12 mouse cellular contexts compared by ENCODE assay signal in genomic region chr9:67813171-67813570, GRCm38 (mm10). TPM values are rescaled to one million over a fixed set of nuclear protein-coding genes. Genes with fewer than 3 reads are reported as not detected.
DNase-seq lines count a peak whose midpoint lies in the region; ATAC-seq and TF ChIP-seq lines count a peak whose summit lies in the region.
"Had no signal": no experiment of that assay in that cellular context is flagged by ENCODE, and none has a peak within 500 bp of the region (broad histone marks: within the 10 kb centered on the region; RNA-seq: fewer than 3 reads in every experiment).

No protein-coding gene starts in this region.

- intact Hi-C loops in gastrocnemius, postnatal 14 days (cut with DNase I; ENCODE audit: low total_unique reads) = no loop called here

- TF ChIP-seq POLR2A in limb, embryonic 14.5 days (IDR thresholded peaks at IDR 0.05; ENCODE audit: borderline replicate concordance, extremely low read depth, insufficient read depth, insufficient read length) = no peak

- H3K4me2 ChIP-seq in embryonic facial prominence, embryonic 12.5 days (replicated peaks) = no peak overlapping the region
- H3K4me2 ChIP-seq in limb, embryonic 14.5 days (replicated peaks; ENCODE audit: low read depth, low read length, severe bottlenecking) = 0 out of 2 replicates have a peak overlapping the region, but pooled peaks have one; percentile 35

- no peaks in the 10 kb centered on the region for H3K27me3 ChIP-seq in embryonic facial prominence, embryonic 12.5 days
- no peaks in the 10 kb centered on the region for H3K27me3 ChIP-seq in limb, embryonic 14.5 days (ENCODE audit: control insufficient read depth, insufficient read depth, low read length)

- no peaks in the 10 kb centered on the region for H3K36me3 ChIP-seq in embryonic facial prominence, embryonic 12.5 days
- H3K36me3 ChIP-seq in limb, embryonic 14.5 days (ENCODE audit: control insufficient read depth, insufficient read depth, low read length) = no peaks in the 10 kb centered on the region

- ATAC-seq in embryonic facial prominence, embryonic 12.5 days (ENCODE audit: insufficient number of reproducible peaks, insufficient read depth, low FRiP score, low TSS enrichment) = no peak
- no peak for ATAC-seq in limb, embryonic 14.5 days (ENCODE audit: low FRiP score, low read depth)
- no peak for ATAC-seq in megakaryocyte, adult 5-6 weeks (ENCODE audit: poor library complexity, severe bottlenecking)
- ATAC-seq: forebrain, embryonic 14.5 days had no signal

- H3K9me3 ChIP-seq in embryonic facial prominence, embryonic 12.5 days = no peaks in the 10 kb centered on the region
- H3K9me3 ChIP-seq in limb, embryonic 14.5 days (ENCODE audit: control insufficient read depth, low read length) = no peaks in the 10 kb centered on the region

- no peak overlapping the region for H3K4me3 ChIP-seq in embryonic facial prominence, embryonic 12.5 days
- no peak overlapping the region for H3K4me3 ChIP-seq in limb, embryonic 14.5 days (replicated peaks; ENCODE audit: low read length)

- H3K27ac ChIP-seq in embryonic facial prominence, embryonic 12.5 days = peak overlapping the region; percentile 85
- peak overlapping the region; percentile 71; the same call in 1 of the 2 replicates for H3K27ac ChIP-seq in limb, embryonic 14.5 days (replicated peaks; ENCODE audit: low read depth, low read length)

- DNase-seq in kidney, postnatal 10 days = peak; percentile 23
- DNase-seq in kidney, postnatal 36 days = no peak
- DNase-seq in gastrocnemius, postnatal 14 days = peak; percentile 26
- peak; percentile 48 for DNase-seq in limb, embryonic 14.5 days (ENCODE audit: low spot score)
- DNase-seq in right cerebral cortex, postnatal 25 days = no peak
- DNase-seq: cerebellum, adult 11 months had no signal

- no peak overlapping the region for H3K9ac ChIP-seq in embryonic facial prominence, embryonic 12.5 days
- no peak overlapping the region for H3K9ac ChIP-seq in limb, embryonic 14.5 days (ENCODE audit: low read depth, low read length, severe bottlenecking)

- WGBS in embryonic facial prominence, embryonic 12.5 days = 57% methylated on average over 4 of the region's 4 CpGs
- WGBS in limb, embryonic 14.5 days = 42% methylated on average over 4 of the region's 4 CpGs

- peaks cover 15% of the 10 kb centered on the region for H3K4me1 ChIP-seq in embryonic facial prominence, embryonic 12.5 days
- H3K4me1 ChIP-seq in limb, embryonic 14.5 days (ENCODE audit: control insufficient read depth, insufficient read depth, low read length) = peaks cover 14% of the 10 kb centered on the region

RNA-seq across cellular contexts. Expression of gene C2cd4a, which starts 19.0 kb away (rescaled TPM):
- polyA plus RNA-seq in embryonic facial prominence, embryonic 12.5 days (2016; fragmentation: Nextera tagmentation; extraction: Ambion mirVana) = 0.22 and 0.31 TPM in 2 replicates
- under 1 TPM; 0.22 to 0.43 TPM for total RNA-seq in gastrocnemius, postnatal 14 days (2021)
- polyA plus RNA-seq in limb, embryonic 14.5 days (2012; rRNA removed) = 1.3 and 2.9 TPM in 2 replicates
- 0.80 and 1.0 TPM in 2 replicates for polyA plus RNA-seq in limb, embryonic 14.5 days (2014; fragmentation: Nextera tagmentation; extraction: Ambion mirVana)
- total RNA-seq in megakaryocyte, adult 5-6 weeks (2015) = not detected in 2 replicates
- total RNA-seq in megakaryocyte, adult 5-6 weeks (2017) = not detected in 2 replicates
- total RNA-seq: neutrophil, adult 5-6 weeks had no signal

RNA-seq across cellular contexts. Expression of gene Vps13c, which starts 27.0 kb away (rescaled TPM):
- polyA plus RNA-seq in embryonic facial prominence, embryonic 12.5 days (2016; fragmentation: Nextera tagmentation; extraction: Ambion mirVana) = 4.0 and 4.8 TPM in 2 replicates
- total RNA-seq in gastrocnemius, postnatal 14 days (2021) = 10 to 100 TPM; 21.0 to 22.8 TPM
- 6.2 and 7.4 TPM in 2 replicates for polyA plus RNA-seq in limb, embryonic 14.5 days (2012; rRNA removed)
- 3.8 and 4.0 TPM in 2 replicates for polyA plus RNA-seq in limb, embryonic 14.5 days (2014; fragmentation: Nextera tagmentation; extraction: Ambion mirVana)
- total RNA-seq in megakaryocyte, adult 5-6 weeks (2015) = 48.4 and 52.5 TPM in 2 replicates
- total RNA-seq in megakaryocyte, adult 5-6 weeks (2017) = 69.1 and 73.0 TPM in 2 replicates

RNA-seq across cellular contexts. Expression of gene C2cd4b, which starts 53.9 kb away (rescaled TPM):
- polyA plus RNA-seq in embryonic facial prominence, embryonic 12.5 days (2016; fragmentation: Nextera tagmentation; extraction: Ambion mirVana) = 0.29 and 0.35 TPM in 2 replicates
- total RNA-seq in gastrocnemius, postnatal 14 days (2021) = under 1 TPM in 1 of 2 experiments, not detected in 1; 0.27 TPM
- polyA plus RNA-seq in limb, embryonic 14.5 days (2012; rRNA removed) = 1.3 and 1.6 TPM in 2 replicates
- 0.77 and 0.91 TPM in 2 replicates for polyA plus RNA-seq in limb, embryonic 14.5 days (2014; fragmentation: Nextera tagmentation; extraction: Ambion mirVana)
- total RNA-seq in megakaryocyte, adult 5-6 weeks (2015) = not detected in 2 replicates
- total RNA-seq in megakaryocyte, adult 5-6 weeks (2017) = not detected in 2 replicates
- total RNA-seq: neutrophil, adult 5-6 weeks had no signal
- polyA plus RNA-seq: liver, embryonic 16.5 days; stomach, embryonic 16.5 days had no signal

Comparison
In these comparisons a context has a peak if more than half of its experiments do, and no peak if none do; other contexts are left out.
1. DNase-seq: peak in kidney, postnatal 10 days (single experiment), gastrocnemius, postnatal 14 days (single experiment) and limb, embryonic 14.5 days (single experiment); none in kidney, postnatal 36 days (0 of 2) and right cerebral cortex, postnatal 25 days (single experiment).